Mouse (Mus musculus): ENCODE data around the gene Usp30.

DNA sequence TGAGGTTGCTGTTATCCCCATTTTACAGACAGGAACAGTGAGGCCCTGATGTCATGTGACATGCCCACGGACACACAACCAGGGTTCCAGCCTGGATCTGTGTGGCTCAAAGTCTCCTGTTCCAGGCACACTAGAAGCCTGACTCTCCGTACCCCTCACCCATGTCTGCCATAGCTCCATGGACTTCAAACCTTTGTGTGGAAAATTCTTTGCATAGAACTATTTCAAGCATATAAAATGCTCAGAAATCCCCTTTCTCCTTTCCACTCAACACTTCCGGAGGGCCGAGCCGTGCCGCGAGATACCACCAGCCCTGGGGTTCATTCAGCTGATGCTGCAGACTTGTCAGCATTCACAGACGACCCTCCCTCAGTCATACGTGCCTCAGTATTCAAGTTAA, 2.3 kb downstream of the Usp30 start:
- no peak for TF ChIP-seq CTCF (IDR thresholded peaks at IDR 0.05; ENCODE audit: low read depth)
- no peak for TF ChIP-seq EP300 (IDR thresholded peaks at IDR 0.05; ENCODE audit: low read depth)

Data from heart, postnatal 0 days (tissue).